Mouse (Mus musculus): Measurements from ENCODE around the gene Bard1.

DNA sequence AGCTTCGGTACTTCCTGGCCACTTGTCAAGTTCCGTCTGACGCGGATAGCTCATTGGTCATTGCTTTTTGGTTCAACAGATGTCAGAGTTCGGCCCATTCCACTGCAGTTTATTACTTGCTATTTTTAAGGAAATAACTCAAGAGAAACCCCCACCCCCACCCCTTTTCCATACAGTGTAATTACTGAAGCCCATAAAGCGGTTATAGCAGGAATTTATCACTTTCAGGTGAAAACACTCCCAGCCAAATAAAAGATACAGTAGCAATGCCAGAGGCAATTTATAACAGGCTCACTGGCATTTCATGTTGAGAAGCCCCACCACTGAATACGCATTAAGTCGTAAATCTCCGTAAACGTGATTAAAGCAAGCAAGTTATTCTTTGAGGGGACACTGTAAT is 6.9 kb upstream of the Bard1 start:
- TF ChIP-seq CTCF (IDR thresholded peaks at IDR 0.05; ENCODE audit: low read depth) (no peak), EP300 (IDR thresholded peaks at IDR 0.05; ENCODE audit: low read depth) (no peak)

Data from liver, embryonic 14.5 days (tissue).